Mouse (Mus musculus): ENCODE data around the gene Arnt. TPM values are rescaled to one million over a fixed set of nuclear protein-coding genes. Genes with fewer than 3 reads are reported as not detected.
"Not testable (repeated sequence)": the region's sequence is repeated elsewhere in the genome, so short reads cannot be mapped to it uniquely, and the experiment has no call there.

Gene Arnt
- total RNA-seq (2021), result 10 to 100 TPM; 28.5 to 40.4 TPM

GRCm38 (mm10) chr3:95434136-95434982, at the start of gene Arnt:
Arnt (plus strand) TSS chr3:95434388.
- peak; percentile 63 to 81 for DNase-seq (ENCODE audit: extremely low spot score in 1 of 2, low spot score in 1 of 2)

- DNase-seq (ENCODE audit: extremely low spot score in 1 of 2, low spot score in 1 of 2), result no peak
Observed at GRCm38 (mm10) chr3:95385401-95386075, 48.6 kb upstream of the Arnt start.

- DNase-seq (ENCODE audit: extremely low spot score in 1 of 2, low spot score in 1 of 2), result no peak
Observed at GRCm38 (mm10) chr3:95394385-95394784, 39.8 kb upstream of the Arnt start.

DNA sequence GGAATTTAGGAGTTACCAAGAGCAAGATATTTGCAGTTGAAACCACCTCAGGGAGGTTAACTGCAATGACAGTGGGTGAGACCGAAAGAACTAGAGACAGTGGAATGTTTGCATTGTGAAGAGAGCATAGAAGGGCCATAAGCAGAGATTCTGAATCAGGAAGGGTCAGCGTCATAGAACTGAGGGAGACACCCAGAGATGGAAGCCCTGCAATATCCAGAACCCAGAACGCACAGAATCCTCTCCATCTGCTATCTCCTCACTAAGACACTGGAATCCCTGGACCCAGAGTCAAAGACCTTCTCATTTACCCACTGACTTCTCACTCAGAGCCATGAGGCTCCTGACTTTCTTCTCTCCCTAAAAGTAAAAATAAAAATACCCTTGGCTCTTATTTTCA, 31.4 kb upstream of the Arnt start, which contains the start of gene 4930558C23Rik:
4930558C23Rik (minus strand) TSS at position 101 of the 400 bp plus-strand sequence.
- DNase-seq (ENCODE audit: extremely low spot score in 1 of 2, low spot score in 1 of 2), result no peak

DNA sequence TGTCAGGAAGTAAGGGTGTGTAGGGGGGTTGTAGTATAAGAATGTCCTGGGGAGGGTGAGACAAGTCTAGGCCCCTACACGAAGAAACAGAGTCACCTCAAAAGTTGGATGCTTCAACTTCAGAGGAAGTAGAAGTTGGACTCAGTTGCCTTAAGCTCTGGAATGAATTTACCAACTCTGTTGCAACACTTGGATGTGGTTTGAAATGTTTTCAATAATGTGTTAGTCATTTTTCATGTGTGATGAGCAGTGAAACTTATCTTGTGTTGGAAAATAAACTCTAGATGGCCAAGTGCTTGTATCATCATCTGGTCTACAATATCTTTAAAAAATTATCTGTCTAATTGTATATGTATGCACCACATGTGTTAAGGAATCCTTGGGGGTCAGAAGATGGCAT, 26.5 kb upstream of the Arnt start:
- no peak for DNase-seq (ENCODE audit: extremely low spot score in 1 of 2, low spot score in 1 of 2)

GRCm38 (mm10) chr3:95408852-95409251, 25.3 kb upstream of the Arnt start:
- DNase-seq (ENCODE audit: extremely low spot score in 1 of 2, low spot score in 1 of 2), result no peak

- no peak for DNase-seq (ENCODE audit: extremely low spot score in 1 of 2, low spot score in 1 of 2)
Observed at GRCm38 (mm10) chr3:95412268-95412667, 21.9 kb upstream of the Arnt start.

DNA sequence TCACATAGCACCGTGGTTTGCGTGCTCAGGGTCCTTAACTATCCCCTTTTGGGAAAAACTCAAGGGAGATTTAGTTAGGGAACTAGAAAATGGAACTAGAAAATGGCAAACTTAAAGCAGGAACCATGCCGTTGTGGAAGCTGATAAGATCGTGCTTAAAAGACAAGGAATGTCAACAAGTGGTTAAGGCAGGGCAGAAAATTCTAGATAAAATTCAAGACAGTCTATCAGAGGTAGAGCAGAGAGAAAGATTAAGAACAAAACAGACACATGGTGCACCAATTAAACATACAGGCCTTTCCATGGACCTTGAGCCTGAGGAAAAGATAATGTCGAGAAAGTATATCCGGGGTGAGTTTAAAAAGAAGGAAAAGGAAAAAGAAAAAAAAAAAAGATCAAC, 16.3 kb upstream of the Arnt start:
- no peak for DNase-seq (ENCODE audit: extremely low spot score in 1 of 2, low spot score in 1 of 2)

DNA sequence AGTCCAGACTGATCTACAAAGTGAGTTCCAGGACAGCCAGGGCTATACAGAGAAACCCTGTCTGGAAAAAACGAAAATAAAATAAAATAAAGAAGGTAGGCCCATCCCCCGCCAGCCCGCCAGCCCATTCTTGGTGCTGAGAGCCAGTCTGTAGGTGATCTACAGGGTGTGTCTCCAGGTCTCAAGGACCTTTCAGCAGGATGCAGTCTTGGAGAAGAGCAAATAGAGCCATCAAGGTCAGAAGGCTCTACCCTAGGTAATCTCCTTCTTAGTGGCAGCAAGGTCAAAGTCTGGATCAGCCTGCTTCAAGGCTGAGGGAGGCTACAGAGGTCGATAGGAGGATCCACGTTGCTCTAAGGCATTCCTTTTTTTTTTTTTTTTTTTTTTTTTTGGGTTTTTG, 7.7 kb upstream of the Arnt start:
- DNase-seq (ENCODE audit: extremely low spot score in 1 of 2, low spot score in 1 of 2), result not testable (repeated sequence)

DNA sequence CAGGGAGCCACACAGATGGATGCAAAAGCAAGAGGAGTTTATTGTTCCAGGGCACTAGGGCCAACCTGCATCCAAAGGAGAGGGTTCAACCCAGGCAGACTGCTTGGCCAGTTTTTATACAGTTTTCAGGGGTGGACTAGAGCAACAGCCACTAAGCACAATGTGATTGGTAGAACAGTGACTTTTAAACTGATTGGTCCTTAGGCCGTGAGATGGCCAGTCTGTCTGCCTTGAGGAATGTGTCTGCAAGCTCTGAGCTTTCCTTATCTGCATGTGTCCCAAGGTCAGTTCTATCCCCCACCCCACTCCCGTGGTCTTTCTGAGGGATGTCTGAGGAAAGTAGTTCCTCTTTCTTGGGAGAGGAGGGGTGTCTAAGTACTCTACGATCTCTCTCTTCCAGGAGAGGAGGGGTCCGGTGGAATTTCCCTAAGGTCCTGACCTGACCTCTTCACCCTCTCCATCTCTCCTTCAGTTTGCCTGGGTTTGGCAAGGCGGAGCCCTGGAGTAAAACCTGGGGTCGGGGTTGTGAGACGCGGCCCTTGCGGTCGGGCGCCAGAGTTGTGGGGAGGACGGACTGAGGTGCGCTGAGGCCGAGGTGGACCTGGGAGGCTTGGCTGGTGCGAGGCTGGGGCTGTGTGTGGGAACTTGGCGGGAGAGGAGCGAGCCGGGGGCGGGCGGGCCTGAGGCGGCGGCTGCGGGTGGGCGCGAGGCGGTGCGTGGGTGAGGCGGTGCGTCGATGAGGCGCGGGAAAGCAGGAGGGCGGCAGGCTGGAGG, 6.9 kb upstream of the Arnt start:
- DNase-seq (ENCODE audit: extremely low spot score in 1 of 2, low spot score in 1 of 2), result not testable (repeated sequence)

DNA sequence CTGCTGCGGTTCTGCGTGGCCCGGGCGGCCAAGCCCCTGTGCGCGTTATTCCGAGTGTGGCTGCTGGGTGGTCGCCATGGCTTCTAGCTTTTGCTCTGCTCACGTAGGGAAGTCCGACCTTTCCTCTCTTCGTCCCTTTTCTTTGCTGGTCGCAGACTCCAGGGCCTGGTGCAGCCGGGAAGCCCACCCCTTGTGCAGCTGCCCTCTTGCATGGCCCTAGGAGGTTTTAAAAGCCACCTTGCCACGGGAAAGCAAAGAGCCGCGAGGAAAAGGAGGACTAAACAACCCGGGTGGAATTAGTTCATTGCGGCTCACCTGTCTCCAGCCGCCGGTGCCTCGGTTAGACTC, 6.3 kb upstream of the Arnt start:
- peak; percentile 10 to 24 for DNase-seq (ENCODE audit: extremely low spot score in 1 of 2, low spot score in 1 of 2)

GRCm38 (mm10) chr3:95428423-95428822, 5.8 kb upstream of the Arnt start:
- not testable (repeated sequence) for DNase-seq (ENCODE audit: extremely low spot score in 1 of 2, low spot score in 1 of 2)

DNA sequence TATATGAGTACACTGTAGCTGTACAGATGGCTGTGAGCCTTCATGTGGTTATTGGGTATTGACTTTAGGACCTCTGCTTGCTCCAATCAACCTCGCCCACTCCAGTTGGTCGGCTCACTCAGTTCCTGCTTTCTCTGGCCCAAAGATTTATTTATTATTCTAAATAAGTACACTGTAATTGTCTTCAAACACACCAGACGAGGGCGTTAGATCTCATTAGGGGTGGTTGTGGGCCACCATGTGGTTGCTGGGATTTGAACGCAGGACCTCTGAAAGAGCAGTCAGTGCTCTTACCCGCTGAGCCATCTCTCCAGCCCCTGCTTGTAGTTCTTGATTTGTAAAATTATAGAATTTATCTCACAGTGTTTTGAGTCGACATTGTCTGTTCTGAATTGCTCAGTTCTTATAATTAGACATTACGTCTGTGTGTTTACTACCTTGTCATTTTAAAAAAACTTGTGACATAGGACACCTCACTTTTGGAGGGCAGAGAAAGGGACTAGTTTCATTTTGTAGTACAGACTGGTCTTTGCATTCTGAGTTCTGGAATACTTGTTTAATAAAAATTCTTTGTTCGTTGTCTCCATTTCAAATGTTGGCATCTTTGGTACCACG, 780 bp upstream of the Arnt start:
- no peak for DNase-seq (ENCODE audit: extremely low spot score in 1 of 2, low spot score in 1 of 2)

- no peak for DNase-seq (ENCODE audit: extremely low spot score in 1 of 2, low spot score in 1 of 2)
Observed at GRCm38 (mm10) chr3:95434983-95435370, 789 bp downstream of the Arnt start.

- DNase-seq (ENCODE audit: extremely low spot score in 1 of 2, low spot score in 1 of 2), result no peak
Observed at GRCm38 (mm10) chr3:95435561-95435960, 1.4 kb downstream of the Arnt start.

DNA sequence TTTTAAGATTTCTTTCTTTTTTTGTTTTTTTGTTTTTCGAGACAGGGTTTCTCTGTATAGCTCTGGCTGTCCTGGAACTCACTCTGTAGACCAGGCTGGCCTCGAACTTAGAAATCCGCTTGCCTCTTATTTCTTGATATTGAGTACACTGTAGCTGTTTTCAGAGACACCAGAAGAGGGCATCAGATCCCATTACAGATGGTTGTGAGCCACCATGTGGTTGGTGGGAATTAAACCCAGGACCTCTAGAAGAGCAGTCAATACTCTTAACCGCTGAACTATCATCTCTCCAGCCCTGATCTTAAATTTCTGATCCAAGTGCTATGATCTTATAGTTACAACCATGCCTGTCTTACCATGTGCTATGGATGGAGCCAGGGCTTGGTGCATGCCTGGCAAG, 4.4 kb downstream of the Arnt start:
- not testable (repeated sequence) for DNase-seq (ENCODE audit: extremely low spot score in 1 of 2, low spot score in 1 of 2)

DNA sequence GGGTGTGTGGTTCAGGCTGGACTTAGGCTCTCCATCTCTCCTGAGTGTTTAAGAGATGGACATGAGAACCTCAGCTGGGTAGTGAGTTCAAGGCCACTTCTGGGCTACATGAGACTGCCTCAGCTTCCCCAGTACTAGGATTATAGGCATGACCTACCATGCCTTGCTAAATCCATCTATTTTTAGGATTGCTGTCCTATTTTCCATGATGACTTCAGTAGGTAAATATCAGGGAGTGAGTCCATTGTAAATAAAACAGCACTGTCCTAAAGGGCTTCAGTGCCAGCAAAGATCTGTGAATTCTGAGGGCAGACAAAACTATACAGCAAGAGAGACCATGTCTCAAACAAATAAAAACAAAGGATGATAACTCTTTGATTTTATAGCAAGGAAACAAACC, 5.5 kb downstream of the Arnt start:
- DNase-seq (ENCODE audit: extremely low spot score in 1 of 2, low spot score in 1 of 2), result no peak

- DNase-seq (ENCODE audit: extremely low spot score in 1 of 2, low spot score in 1 of 2), result no peak
Observed at GRCm38 (mm10) chr3:95442406-95443117, 8.4 kb downstream of the Arnt start.

- no peak for DNase-seq (ENCODE audit: extremely low spot score in 1 of 2, low spot score in 1 of 2)
Observed at GRCm38 (mm10) chr3:95445311-95445710, 11.1 kb downstream of the Arnt start.

DNA sequence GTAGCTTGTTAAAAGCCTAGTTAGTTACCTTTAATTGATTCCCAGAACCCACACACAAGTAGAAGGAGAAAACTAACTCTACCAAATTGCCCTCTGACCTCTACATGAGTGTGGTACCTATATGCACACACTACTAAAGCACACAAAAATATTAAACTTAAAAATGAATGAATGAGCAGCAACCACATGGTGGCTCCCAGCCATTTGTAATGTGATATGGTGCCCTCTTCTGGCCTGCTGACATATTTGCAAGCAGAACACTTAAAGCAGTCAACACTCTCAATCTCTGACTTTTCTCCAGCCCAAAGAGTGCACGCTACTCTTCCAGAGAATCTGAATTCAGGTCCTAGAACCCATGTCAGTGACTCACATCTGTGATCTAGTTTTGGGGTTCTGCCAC, 16.2 kb downstream of the Arnt start:
- DNase-seq (ENCODE audit: extremely low spot score in 1 of 2, low spot score in 1 of 2), result peak; percentile 13 to 38

All from layer of hippocampus, postnatal 25 days (tissue).